Mouse (Mus musculus) MEL-GATA-1-ER (cell line): ENCODE measurements around the gene Dscam.
A peak's percentile ranks its signal among the peaks of the same experiment; 100 is the strongest.
"Not testable (repeated sequence)": the region's sequence is repeated elsewhere in the genome, so short reads cannot be mapped to it uniquely, and the experiment has no call there.

Experiments
- DNase-seq: peaks from one replicate; pipeline ENCODE4 v3.0.0-alpha.2; 2012; ENCODE audit warnings: low read depth; ENCODE audit errors: extremely low read depth

Dscam gene

DNA sequence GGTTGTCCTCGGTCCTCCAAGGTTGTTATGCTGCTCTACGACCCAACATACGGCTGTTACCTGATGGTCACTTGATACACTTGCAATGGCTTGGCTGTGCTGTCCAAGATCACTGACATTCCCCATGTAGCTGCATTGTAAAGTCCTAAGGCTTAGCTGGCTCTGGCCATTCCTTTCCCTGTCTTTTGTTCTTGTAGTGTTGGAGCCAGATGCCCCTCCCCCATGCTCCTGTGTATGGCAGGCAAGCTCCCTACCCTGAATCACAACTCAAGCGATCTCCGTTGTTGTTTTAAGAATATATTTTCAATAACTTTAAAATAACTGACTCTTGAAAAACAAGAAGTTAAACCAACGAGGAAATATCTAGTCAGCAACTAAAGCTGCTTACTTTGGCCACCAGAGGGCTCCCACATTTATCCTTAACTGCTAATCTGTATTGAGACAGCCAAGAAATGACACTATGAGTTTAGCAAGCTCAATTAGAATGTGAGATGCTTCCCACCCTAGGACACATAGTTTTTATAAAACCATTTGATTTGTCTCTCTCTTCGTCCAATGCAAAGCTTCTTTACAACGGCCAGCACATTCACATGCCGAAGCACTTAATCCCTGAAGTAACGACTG, 273.9 kb downstream of the Dscam start:
- DNase-seq, result no peak

DNA sequence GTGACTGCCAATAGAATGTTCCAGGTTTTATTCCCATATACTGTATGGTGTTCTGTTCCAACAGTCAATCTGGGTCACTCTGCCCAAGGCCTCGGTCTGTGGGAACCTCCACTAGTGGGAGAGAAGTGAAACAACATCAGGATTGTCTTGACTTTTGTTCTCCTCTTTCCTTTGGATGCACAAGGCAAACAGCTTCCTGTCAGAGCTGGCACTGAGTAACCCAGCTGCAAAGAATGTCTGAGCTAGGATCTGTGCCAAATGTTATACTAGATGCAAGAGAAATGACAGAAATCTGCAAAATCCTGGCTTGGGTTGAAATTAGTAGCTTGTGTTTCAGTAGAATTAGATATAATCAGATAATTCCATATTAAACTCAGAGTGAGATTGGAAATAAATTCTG, 282.5 kb downstream of the Dscam start:
- no peak for DNase-seq

DNA sequence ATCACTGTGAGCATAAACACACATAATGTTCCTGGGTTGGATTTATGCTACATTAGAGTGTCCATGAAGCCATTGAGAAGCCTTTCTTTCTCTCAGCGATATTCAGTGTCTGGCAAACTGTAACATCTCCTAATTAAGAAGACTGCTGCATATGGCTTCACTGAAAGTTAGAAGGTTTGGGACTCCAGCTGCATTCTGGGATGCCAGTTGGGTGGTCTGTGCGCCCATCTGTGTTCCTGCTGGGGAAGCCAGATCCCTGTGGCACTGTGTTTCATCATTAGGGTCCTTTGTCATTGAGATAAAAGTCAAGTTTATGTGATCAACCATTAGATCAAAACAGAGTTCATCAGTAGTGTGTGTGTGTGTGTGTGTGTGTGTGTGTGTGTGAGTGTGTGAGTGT, 284.7 kb downstream of the Dscam start:
- no peak for DNase-seq

DNA sequence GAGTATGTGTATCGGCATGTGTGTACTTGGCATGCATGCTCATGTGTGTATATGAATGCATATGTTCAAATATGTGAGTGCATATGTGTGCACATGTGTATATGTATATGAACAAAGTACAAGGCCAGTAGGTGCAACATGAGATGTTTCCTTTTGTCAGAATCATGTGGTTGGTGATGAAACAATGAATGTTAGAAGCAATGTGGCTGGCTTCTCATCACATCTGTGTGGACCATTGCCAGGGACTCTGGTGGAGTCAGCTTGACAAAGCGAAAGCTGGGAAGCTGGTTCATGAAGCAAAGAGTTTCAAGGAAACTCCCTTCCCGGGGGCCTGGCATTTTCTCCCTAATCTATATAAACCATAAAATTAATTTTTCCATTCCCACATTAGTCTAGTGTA, 286.0 kb downstream of the Dscam start:
- DNase-seq, result not testable (repeated sequence)

DNA sequence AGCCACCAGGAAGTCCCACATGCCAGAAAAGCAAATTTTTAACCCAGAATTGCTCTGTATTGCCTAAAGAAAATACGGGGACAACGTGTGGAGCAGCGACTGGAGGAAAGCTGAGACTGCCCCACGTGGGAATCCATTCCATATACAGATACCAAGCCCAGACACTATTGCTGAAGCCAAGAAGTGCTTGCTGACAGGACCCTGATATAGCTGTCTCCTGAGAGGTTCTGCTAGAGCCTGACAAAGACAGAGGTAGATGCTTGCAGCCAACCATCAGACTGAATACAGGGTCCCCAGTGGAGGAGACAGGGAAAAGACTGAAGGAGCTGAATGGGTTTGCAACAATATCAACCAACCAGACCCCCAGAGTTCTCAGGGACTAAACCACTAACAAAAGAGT, 293.3 kb downstream of the Dscam start:
- no peak for DNase-seq

DNA sequence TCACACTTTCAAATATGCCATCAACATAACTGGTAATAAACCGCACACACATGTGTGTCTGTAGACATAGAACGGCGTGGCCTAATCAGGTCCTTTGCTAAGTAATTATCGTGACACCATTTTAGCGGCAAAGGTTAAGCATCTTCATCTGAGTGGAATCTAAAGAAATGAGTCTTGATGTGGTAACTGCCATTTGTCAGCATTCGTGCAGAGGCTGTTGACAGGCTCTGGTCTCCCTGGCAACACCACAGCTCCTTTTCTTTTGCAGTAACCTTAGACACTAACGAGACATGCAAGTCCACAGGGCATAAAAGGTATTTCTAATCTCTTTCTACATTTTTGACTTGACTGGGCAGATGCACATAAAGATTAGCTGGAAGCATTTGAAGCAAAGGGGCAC, 297.8 kb downstream of the Dscam start:
- DNase-seq, result no peak

DNA sequence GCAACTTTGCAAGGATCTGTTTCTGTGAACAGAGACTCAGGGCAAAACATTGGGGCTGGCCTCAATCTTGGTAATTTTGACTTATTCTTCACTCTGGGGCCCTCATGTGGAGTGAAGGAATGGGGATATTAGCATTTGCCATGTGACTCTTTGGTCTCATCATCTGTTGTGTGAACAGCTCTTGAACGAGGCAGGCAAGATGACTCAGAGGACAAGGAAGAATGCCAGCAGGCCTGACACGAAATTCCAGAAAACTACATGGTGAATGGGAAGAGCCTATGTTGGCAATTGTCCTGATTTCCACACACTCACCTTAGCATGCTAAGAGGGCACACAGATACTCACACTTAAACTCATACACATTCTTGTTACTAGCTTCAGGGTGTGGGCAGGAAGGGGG, 313.0 kb downstream of the Dscam start:
- no peak for DNase-seq

DNA sequence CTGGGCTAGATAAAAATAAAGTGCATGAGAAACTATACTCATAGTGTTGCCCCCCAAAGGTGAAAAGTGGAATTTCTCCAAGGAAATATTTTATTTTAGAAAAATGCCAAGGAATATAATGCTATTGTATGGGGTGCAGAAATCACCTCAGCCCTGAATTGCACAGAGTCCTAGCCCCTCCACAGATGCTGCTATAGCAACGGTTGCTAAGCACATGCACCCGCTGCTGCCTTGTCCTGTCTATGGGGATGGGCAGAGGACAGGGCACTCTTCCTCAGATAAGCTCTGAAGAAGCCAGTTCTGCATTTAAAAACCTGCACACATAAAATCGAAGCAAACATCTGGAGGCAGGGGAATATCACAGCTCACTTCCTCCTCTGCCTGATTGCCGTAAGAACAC, 315.5 kb downstream of the Dscam start:
- DNase-seq, result no peak

DNA sequence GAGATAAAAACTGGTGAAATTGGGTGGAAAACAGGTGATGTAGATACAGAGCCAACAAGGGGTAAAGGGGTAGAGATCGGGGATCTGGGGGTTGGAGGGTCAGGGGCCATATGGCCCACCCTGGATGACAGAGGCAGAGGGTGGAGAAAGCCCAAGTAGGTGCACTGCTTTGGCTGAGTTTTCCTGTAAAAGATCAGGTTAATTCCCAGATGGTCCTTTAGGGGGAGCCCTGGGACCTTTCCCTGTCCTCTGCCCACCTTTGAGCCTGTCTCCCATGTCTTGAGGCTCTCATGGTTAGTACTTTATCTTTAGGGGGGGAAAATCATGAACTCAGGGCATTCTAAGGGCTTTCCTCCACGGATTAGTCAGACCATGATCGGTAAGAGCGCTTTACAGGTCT, 318.2 kb downstream of the Dscam start:
- DNase-seq, result peak; percentile 5

DNA sequence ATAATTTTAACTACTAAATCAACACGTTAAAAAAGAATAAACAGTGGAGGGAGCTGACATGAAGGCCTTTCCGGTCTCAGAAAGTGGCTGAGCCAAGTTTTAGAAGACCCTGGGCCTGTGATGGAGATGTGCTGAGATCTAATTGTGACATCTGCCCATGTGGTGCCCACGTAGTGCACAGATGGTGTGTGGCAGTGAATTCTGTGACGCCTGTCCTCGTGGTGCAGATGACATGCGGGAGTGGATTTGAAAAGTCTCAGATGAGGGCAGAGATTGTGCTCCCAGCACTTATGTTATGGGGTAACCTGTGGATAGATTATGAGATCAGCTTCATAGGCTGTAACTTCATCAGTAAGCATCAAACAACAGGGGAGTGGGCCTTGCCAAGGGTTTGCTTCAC, 321.6 kb downstream of the Dscam start:
- DNase-seq, result no peak

DNA sequence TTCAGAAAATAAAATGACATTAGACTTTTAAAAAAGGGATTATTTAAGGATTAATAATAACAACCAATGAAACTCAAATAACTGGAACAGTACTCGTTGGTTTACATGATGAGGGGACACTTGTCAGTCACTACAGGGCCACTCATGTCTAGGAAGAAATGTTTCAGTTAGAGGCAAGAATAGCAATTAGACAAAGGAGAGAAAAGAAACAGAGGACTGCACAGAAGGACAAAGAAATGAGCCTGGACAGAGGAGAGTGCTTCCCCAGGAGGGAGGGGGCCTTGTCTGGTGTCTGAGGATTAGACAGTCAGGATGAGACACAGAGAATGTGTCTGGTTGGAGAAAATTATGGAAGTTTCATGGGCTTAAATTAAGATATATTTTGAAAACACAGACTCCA, 324.0 kb downstream of the Dscam start:
- no peak for DNase-seq

DNA sequence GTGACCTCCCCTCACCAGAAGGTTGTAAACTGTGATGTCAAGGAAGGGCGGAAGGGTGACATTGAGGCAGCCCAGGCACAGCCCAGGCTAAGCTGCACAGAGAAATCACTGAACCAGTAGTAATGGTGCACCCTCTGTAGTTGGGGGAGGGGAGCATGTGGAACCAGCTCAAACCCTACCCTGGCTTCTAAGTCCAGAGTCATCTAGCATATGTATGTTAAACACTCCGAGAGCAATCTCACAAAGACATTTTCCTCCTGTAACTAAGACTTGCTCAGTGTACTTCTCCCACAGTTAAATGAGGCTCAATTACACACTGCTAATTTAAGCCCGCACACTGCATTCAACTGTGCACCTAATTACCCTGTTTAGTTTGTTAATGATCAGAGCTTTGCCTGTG, 324.4 kb downstream of the Dscam start:
- no peak for DNase-seq

DNA sequence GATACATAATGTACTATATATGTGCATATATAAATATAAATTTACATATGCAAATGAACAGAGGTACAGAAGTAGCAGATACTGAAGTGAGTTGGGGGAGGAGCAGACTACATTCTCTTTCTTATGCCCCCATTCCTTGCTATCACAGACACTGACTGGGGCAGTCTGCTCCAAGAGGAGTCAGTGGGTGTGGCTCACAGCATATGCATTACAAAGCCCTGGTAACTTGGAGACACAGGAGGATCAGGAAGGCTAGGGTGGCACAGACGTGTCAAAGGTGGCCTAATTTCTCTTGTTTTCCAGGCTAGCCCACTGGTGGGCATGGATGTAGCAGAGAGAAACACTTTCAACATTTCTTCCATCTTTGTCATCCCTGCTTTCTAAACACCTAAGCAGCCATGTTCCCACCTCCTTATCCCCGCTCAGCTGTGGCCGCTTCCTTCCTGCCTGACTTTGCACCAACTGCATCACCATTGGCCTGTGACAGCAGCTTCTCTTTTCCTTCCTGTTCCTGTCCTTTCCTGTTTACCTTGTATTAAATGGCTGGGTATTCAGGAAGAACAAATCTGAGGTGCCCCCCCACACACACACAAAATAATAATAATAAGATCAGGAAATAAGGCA, 325.0 kb downstream of the Dscam start:
- no peak for DNase-seq

DNA sequence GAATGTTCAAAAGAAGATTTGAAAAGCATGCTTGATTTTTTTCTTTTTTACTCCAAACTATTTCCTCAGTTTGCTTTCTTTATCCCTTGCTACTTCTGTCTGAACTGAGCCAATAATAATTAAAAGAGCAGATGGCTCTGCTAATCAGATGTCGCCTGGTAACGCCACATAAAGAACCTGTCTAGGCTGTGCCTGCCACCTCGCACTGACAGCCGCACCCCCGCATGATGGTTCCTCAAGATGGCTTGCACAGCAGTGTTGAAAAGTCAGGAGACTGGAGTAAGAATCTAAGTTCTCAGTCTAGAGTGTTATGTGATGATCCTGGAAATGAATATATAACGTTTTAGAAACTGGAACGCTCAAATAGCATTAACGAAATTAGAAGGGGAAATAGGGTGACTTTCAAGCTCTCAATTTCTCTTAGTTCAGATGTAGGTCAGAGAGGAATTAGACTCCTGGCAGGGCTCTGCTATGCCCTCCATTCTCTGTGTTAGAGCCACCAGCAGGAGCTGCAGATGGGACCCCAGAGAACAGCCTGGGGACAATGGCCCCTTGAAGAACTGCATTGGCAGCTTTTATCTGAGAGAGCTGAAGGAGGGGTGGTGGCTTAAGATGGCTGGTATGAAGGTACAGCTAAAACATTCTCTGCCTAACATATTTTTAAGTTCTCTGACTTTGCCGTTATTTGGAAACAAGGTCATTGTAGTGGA, 326.7 kb downstream of the Dscam start:
- DNase-seq, result no peak

DNA sequence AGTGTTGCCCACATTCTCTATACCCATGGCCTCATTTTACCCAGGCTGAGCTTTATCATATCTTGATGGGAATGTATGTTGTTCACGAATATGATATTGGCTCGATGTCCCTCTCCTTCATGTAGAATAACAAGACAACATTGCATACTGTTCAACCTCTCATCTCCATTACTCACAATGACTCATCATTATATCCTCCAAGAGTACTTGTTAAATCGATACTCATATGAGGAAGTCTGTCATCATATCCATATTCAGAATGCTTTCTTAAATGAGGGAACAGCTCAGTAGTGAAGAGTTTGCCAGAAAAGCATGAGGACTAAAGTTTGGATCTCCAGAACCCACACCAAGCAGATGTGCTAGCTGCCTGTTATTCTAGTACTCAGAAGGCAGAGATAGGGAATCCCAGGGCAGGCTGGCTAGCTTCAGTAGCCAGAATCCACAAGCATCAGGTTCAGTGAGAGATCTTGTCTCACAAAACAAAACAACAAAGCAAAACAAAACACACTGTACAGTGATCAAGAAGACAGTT, 327.7 kb downstream of the Dscam start:
- DNase-seq, result no peak

DNA sequence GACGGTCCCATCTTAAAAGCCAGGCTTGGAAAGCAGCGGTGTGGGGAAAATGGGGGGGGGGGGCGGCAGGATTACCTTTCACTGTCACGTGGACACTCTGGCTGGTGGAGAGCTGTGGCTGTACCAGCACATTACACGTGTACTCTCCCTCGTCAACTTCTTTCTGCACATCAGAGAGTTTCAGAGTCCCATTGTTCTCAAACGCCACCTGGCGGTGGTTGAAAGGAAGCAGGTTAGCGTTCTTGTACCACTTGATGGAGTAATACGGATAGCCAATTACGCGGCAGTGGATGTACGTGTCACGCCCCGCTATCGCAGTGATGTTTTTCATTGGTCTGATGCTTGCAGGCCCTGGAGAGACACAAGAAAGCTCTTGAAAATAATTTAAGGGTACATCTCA, 350.9 kb downstream of the Dscam start:
- DNase-seq, result peak; percentile 29

DNA sequence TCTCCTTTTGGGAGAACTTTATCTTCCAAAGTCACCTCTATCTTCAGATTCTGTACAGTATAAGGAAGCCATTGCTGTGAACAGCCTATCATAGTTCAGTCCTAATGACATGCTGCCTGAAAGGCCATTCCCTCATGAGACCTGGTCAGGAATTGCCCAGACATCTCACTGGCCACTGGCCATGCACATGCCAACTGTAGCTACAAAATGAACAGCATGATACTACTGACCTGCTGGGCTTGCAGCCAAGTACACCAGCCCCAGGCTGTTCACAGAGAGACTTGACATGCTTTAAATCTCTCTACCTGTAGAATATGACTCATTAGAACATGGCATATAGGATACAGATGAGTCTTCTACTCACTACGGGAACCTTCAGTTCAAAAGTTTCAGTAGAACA, 364.3 kb downstream of the Dscam start:
- DNase-seq, result no peak

DNA sequence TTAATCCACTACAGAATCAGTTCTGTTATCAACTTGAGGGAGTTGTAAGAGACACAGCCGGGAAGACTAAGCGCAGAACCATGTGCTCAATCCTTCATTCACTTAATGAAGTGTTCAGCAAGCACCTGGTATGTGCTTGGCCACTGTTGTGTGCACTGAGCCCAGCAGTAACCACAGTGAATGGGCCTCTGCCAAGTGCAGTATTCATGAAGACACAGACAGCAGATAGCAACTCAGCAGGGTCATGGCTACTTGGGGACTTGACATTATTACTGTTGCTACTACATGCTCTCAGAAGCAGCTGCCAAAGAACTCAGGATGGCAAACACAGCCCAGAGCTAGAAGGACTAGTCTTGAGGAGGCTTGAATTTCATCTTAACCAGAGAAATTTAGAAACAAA, 367.9 kb downstream of the Dscam start:
- no peak for DNase-seq

DNA sequence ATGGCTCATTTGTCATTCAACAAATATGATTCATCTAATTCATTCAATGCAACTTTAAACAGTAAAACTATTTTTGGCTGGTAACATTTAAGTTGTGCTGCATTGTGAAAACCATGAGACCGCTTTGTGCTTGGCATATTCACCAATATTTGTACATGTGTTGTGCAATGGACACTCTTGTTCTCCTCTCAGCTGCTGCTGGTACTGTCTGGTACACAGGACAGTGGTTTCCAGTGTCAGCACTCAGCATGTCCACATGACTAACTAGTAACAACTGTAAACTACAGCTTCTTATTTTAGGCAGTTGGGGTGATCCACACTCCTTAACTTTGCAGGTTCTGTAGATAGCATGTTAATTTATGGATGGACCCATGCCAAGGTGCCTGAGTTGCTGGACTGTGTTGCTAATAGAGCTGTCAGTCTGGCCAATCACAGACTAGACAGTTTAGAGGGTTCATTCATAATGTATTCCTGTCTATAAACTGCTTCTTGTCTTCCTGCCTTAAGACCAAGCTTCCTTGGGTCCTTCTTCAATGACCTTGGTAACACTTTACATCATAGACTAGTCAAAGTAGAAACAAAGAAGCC, 368.8 kb downstream of the Dscam start:
- DNase-seq, result no peak

DNA sequence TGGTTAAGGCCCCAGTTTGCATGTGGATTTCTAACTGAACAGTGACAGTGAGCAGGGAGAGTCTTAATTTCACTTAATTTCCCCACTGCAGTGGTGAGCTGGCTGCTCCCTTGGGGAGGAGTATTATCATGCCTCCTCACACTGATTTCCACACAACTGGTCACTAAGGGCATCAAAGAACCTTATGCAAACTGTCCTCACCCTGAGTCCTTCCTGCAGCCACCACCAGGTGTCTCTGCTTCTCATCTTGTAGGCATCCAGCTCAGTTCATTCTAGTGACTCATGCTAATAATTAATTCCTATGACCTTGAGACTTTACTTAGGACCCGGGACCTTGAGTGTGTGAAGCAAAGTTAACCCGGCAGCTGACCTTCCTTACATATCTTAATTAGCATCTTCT, 375.1 kb downstream of the Dscam start:
- no peak for DNase-seq

DNA sequence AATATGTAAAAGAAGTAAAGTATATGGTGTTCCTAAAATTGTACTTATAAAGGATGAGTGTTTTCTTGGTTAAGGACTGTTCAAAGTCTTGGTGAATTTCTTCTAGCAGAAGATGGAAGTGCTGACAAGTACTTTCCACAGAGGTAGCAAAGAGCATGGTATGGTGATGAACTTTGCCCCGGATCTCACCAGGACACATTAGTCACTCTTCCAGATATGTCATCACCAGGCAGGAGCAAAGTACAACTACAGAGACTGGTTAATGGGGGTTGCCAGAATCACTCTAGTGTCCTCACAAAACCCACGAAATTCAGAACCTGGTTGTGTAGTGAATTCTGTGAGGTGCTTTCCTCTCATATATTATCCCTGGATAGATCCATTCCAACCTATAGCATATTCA, 379.2 kb downstream of the Dscam start:
- no peak for DNase-seq

DNA sequence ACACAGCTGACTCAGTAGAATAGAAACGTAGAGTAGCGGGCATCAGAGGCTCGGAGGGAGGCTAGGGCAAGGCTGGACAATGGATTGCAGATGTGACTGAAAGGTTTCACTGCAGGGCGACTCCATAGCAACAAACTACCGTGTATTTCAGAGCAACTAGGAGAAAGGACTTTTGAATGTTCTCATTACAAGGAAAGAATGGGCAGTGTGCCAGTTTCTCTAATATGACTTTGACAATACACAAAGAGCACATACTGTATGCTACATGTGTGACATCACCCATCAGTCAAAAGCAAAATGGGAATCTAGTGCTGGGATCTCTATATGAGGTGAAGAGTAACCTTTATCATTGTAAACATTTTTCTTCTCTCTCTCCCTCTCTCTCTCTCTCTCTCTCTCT, 382.3 kb downstream of the Dscam start:
- DNase-seq, result no peak
